In the genomic region with DNA sequence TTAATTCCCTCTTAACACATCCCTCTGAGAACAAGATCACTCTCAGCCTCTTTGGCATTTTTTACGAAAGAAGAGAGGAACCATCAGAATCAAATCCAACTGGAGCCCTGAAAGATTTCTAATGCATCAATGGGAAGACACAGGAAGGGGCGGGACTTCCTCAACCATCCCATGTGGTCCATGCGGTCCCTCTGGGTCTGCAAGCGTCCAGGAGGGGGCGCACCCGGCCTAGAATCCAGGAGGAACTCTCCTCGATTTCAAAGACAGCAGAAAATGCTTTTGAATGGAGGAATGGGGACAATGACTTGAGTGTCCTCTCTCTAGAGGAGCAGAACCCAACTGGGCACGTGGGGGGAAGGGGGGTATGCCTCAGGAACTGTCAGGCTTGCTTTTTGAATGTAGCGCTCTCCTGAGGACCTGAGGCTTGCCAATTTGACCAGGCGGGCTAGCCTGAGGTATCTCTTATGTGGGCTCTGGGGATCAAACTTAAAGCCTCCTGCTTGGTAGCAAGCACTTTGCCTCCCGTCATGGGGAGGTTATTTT, we compare ENCODE assay signal across 8 mouse cellular contexts.
DNase-seq lines count a peak whose midpoint lies in the region; ATAC-seq and TF ChIP-seq lines count a peak whose summit lies in the region.

No protein-coding gene starts in this region.

- no peaks in the 10 kb centered on the region for H3K27me3 ChIP-seq in midbrain, embryonic 10.5 days (ENCODE audit: low read depth, poor library complexity, severe bottlenecking)
- H3K27me3 ChIP-seq in midbrain, embryonic 15.5 days (replicated peaks): no peaks in the 10 kb centered on the region
- no peaks in the 10 kb centered on the region for H3K27me3 ChIP-seq in heart, adult 2 months (ENCODE audit: control insufficient read depth, insufficient read depth, low read length)
- H3K27me3 ChIP-seq in kidney, embryonic 14.5 days (ENCODE audit: control insufficient read depth, insufficient read depth, low read length): no peaks in the 10 kb centered on the region
- no peaks in the 10 kb centered on the region for H3K27me3 ChIP-seq in liver, adult 2 months (ENCODE audit: control insufficient read depth, insufficient read depth, low read length)
- H3K27me3 ChIP-seq in neural tube, embryonic 13.5 days: no peaks in the 10 kb centered on the region

- DNase-seq in midbrain, embryonic 10.5 days (ENCODE audit: low spot score): peak; percentile 87
- DNase-seq in embryo, embryonic 11 days: peak; percentile 91
- DNase-seq in heart, adult 2 months: peak; percentile 80 to 88
- peak; percentile 35 for DNase-seq in liver, adult 2 months (ENCODE audit: extremely low read depth, low read depth, low spot score)
- peak; percentile 97 for DNase-seq in testis, postnatal 10 days (ENCODE audit: low spot score)

- peak overlapping the region; percentile 69 for H3K27ac ChIP-seq in midbrain, embryonic 10.5 days (replicated peaks)
- no peak overlapping the region for H3K27ac ChIP-seq in midbrain, embryonic 15.5 days
- no peak overlapping the region for H3K27ac ChIP-seq in heart, adult 2 months
- H3K27ac ChIP-seq in kidney, embryonic 14.5 days (ENCODE audit: low read depth, low read length): peak overlapping the region; percentile 73
- H3K27ac ChIP-seq in liver, adult 2 months (replicated peaks; ENCODE audit: insufficient read depth, low read depth, low read length): no peak overlapping the region
- H3K27ac ChIP-seq in neural tube, embryonic 13.5 days (replicated peaks): peak overlapping the region; percentile 55

- peaks cover 18% of the 10 kb centered on the region for H3K4me1 ChIP-seq in midbrain, embryonic 10.5 days
- H3K4me1 ChIP-seq in midbrain, embryonic 15.5 days: no peaks in the 10 kb centered on the region
- H3K4me1 ChIP-seq in heart, adult 2 months (ENCODE audit: control insufficient read depth, insufficient read depth, low read length): no peaks in the 10 kb centered on the region
- H3K4me1 ChIP-seq in kidney, embryonic 14.5 days (ENCODE audit: control insufficient read depth, insufficient read depth, low read length): peaks cover 8% of the 10 kb centered on the region; the same call in 1 of the 2 replicates
- H3K4me1 ChIP-seq in liver, adult 2 months (ENCODE audit: control insufficient read depth, insufficient read depth, low read length): no peaks in the 10 kb centered on the region
- H3K4me1 ChIP-seq in neural tube, embryonic 13.5 days (replicated peaks): peaks cover 21% of the 10 kb centered on the region

- peaks cover 82% of the 10 kb centered on the region for H3K36me3 ChIP-seq in midbrain, embryonic 10.5 days
- H3K36me3 ChIP-seq in midbrain, embryonic 15.5 days (replicated peaks): no peaks in the 10 kb centered on the region
- H3K36me3 ChIP-seq in heart, adult 2 months (ENCODE audit: control insufficient read depth, insufficient read depth, low read length): no peaks in the 10 kb centered on the region
- peaks cover 22% of the 10 kb centered on the region for H3K36me3 ChIP-seq in kidney, embryonic 14.5 days (ENCODE audit: control insufficient read depth, insufficient read depth, low read length)
- H3K36me3 ChIP-seq in liver, adult 2 months (ENCODE audit: control insufficient read depth, insufficient read depth, low read length): no peaks in the 10 kb centered on the region
- H3K36me3 ChIP-seq in neural tube, embryonic 13.5 days: peaks cover 61% of the 10 kb centered on the region

- peak; percentile 72; the same call in 1 of the 2 replicates for TF ChIP-seq EP300 in heart, adult 2 months (IDR thresholded peaks at IDR 0.05; ENCODE audit: insufficient read depth, low read depth, low read length)

- no peaks in the 10 kb centered on the region for H3K79me2 ChIP-seq in heart, adult 2 months (replicated peaks; ENCODE audit: control insufficient read depth, insufficient read depth, low read length)
- no peaks in the 10 kb centered on the region for H3K79me2 ChIP-seq in liver, adult 2 months (ENCODE audit: control insufficient read depth, insufficient read depth, low read length)

- H3K4me2 ChIP-seq in midbrain, embryonic 15.5 days: no peak overlapping the region
- H3K4me2 ChIP-seq in kidney, embryonic 14.5 days (replicated peaks; ENCODE audit: low read depth, low read length): no peak overlapping the region
- no peak overlapping the region for H3K4me2 ChIP-seq in neural tube, embryonic 13.5 days

- intact Hi-C loops in heart, adult 2 months (cut with DNase I): loop anchor here (1.0 kb wide), 1 partner anchor 82 kb away; no protein-coding TSS in a partner anchor

- 27% methylated on average over 11 of the region's 11 CpGs for WGBS in midbrain, embryonic 10.5 days
- 23% methylated on average over 11 of the region's 11 CpGs for WGBS in midbrain, embryonic 15.5 days
- WGBS in heart, adult 2 months: 29% methylated on average over 11 of the region's 11 CpGs
- 25% methylated on average over 11 of the region's 11 CpGs for WGBS in kidney, embryonic 14.5 days
- 46% methylated on average over 11 of the region's 11 CpGs for WGBS in liver, adult 2 months
- 19% methylated on average over 11 of the region's 11 CpGs for WGBS in neural tube, embryonic 13.5 days

- H3K9me3 ChIP-seq in midbrain, embryonic 10.5 days (replicated peaks): peaks cover 11% of the 10 kb centered on the region; the same call in 1 of the 2 replicates
- H3K9me3 ChIP-seq in midbrain, embryonic 15.5 days: no peaks in the 10 kb centered on the region
- peaks cover 3% of the 10 kb centered on the region; the same call in 1 of the 2 replicates for H3K9me3 ChIP-seq in kidney, embryonic 14.5 days (ENCODE audit: control insufficient read depth, low read length)
- H3K9me3 ChIP-seq in neural tube, embryonic 13.5 days: peaks cover 7% of the 10 kb centered on the region; the same call in 1 of the 2 replicates

- ATAC-seq in midbrain, embryonic 15.5 days (replicated peaks): no peak
- peak; percentile 55 for ATAC-seq in kidney, embryonic 14.5 days (ENCODE audit: low FRiP score, low TSS enrichment)
- peak; percentile 68 for ATAC-seq in neural tube, embryonic 13.5 days (ENCODE audit: low read depth)

- peak; percentile 88 for TF ChIP-seq CTCF in heart, adult 2 months (IDR thresholded peaks at IDR 0.05)
- peak; percentile 86 for TF ChIP-seq CTCF in liver, adult 2 months (IDR thresholded peaks at IDR 0.05; ENCODE audit: low read depth, low read length)

- no peak overlapping the region for H3K4me3 ChIP-seq in midbrain, embryonic 10.5 days
- no peak overlapping the region for H3K4me3 ChIP-seq in midbrain, embryonic 15.5 days
- no peak overlapping the region for H3K4me3 ChIP-seq in heart, adult 2 months
- no peak overlapping the region for H3K4me3 ChIP-seq in kidney, embryonic 14.5 days (ENCODE audit: low read length)
- H3K4me3 ChIP-seq in liver, adult 2 months (ENCODE audit: insufficient read depth, low read depth, low read length): no peak overlapping the region
- H3K4me3 ChIP-seq in neural tube, embryonic 13.5 days: no peak overlapping the region

- no peak overlapping the region for H3K9ac ChIP-seq in midbrain, embryonic 15.5 days
- H3K9ac ChIP-seq in heart, adult 2 months (ENCODE audit: low read depth, low read length): no peak overlapping the region
- H3K9ac ChIP-seq in kidney, embryonic 14.5 days (ENCODE audit: low read depth, low read length): 0 out of 2 replicates have a peak overlapping the region, but pooled peaks have one; percentile 0
- H3K9ac ChIP-seq in liver, adult 2 months (ENCODE audit: low read depth, low read length): no peak overlapping the region
- H3K9ac ChIP-seq in neural tube, embryonic 13.5 days: no peak overlapping the region

- TF ChIP-seq POLR2A in heart, adult 2 months (IDR thresholded peaks at IDR 0.05; ENCODE audit: insufficient read depth, low read depth, low read length): no peak
- TF ChIP-seq POLR2A in liver, adult 2 months (IDR thresholded peaks at IDR 0.05; ENCODE audit: extremely low read depth, insufficient read depth, low read length): no peak

Comparison
In these comparisons a context has a peak if more than half of its experiments do, and no peak if none do; other contexts are left out.
1. H3K27ac ChIP-seq: peak in midbrain, embryonic 10.5 days (single experiment), kidney, embryonic 14.5 days (single experiment) and neural tube, embryonic 13.5 days (single experiment); none in midbrain, embryonic 15.5 days (single experiment), heart, adult 2 months (single experiment) and liver, adult 2 months (single experiment).
2. DNase-seq: peak in every context shown above with its lines; median percentile 97 in testis, postnatal 10 days; 91 in embryo, embryonic 11 days; 87 in midbrain, embryonic 10.5 days; 84 in heart, adult 2 months; 35 in liver, adult 2 months.